Mouse (Mus musculus) heart, embryonic 11.5 days (tissue): ENCODE data around the gene Gdf11. TPM values are rescaled to one million over a fixed set of nuclear protein-coding genes. Genes with fewer than 3 reads are reported as not detected.

ENCODE experiments used
- ATAC-seq: fragments of 200-750 bp; cut with Nextera tagmentation; replicated peaks from 2 replicates; pipeline ENCODE4 v1.8.0; 2017; ENCODE audit warnings: moderate library complexity; ENCODE audit not compliant: insufficient number of reproducible peaks, low FRiP score, low TSS enrichment
- H3K27ac ChIP-seq: fragments of 300-500 bp; sonication (generic); 2 replicates; pipeline ENCODE4 v1.5.1; 2014; ENCODE audit warnings: mild to moderate bottlenecking, low read depth, low read length
- H3K27me3 ChIP-seq: fragments of 300-500 bp; sonication (generic); 2 replicates; pipeline ENCODE4 v1.6.1; 2014; ENCODE audit warnings: mild to moderate bottlenecking, low read length, mixed read lengths; ENCODE audit not compliant: control insufficient read depth, insufficient read depth
- H3K36me3 ChIP-seq: fragments of 300-500 bp; sonication (generic); 2 replicates; pipeline ENCODE4 v1.6.1; 2014; ENCODE audit warnings: mild to moderate bottlenecking, low read length, moderate library complexity, mixed read lengths; ENCODE audit not compliant: control insufficient read depth, insufficient read depth
- H3K4me1 ChIP-seq: fragments of 300-500 bp; sonication (generic); 2 replicates; pipeline ENCODE4 v1.6.1; 2014; ENCODE audit warnings: low read length; ENCODE audit not compliant: control insufficient read depth, insufficient read depth
- H3K4me2 ChIP-seq: fragments of 300-500 bp; sonication (generic); 2 replicates; pipeline ENCODE4 v1.6.1; 2014; ENCODE audit warnings: mild to moderate bottlenecking, moderate library complexity
- H3K4me3 ChIP-seq: fragments of 300-500 bp; sonication (generic); 2 replicates; pipeline ENCODE4 v1.5.1; 2014; ENCODE audit warnings: low read depth, low read length
- H3K9ac ChIP-seq: fragments of 300-500 bp; sonication (generic); 2 replicates; pipeline ENCODE4 v1.6.1; 2014; ENCODE audit warnings: mild to moderate bottlenecking, low read depth, low read length, moderate library complexity
- H3K9me3 ChIP-seq: fragments of 300-500 bp; sonication (generic); replicated peaks from 2 replicates; pipeline ENCODE4 v1.6.1; 2016; ENCODE audit warnings: low read length; ENCODE audit not compliant: control insufficient read depth
- WGBS: fragments of 180-500 bp; shearing (Covaris S2); extraction: QIAGEN DNeasy Blood & Tissue Kit; methylation state at CpG from one replicate; pipeline ENCODE4 v1.1.7; 2014; ENCODE audit not compliant: insufficient replicate concordance; 5-methylcytosine and 5-hydroxymethylcytosine counted together
- polyA plus RNA-seq: library from polyadenylated mRNA; unstranded; fragments of >200 nt; fragmentation: Nextera tagmentation; extraction: Ambion mirVana; gene quantifications from 2 replicates; pipeline ENCODE4 v1.2.1, GENCODE M21; 2014

The Gdf11 gene
- polyA plus RNA-seq, 1 experiment from 2014 or later, result 4.1 TPM

DNA sequence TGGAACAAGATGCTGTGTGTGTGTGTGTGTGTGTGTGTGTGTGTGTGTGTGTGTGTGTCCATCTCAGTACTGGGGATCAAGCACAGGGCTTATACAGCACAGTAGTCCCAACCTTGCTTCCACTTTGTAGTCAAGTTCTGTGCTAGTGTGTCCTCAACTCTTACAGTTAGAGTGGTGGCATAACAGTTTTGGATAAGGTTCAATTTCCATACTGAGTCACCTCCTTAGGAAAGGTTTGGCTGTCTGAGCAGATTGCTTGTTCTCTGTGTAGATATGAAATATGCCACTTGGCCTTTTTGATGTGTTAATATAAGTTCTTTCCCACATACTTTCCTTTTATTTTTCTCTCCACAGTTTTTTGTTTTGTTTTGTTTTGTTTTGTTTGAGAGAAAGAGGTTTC is 13.2 kb downstream of the Gdf11 start:
- Histone ChIP-seq H3K4me2 (no peak overlapping the region), H3K9me3 (no peaks in the 10 kb centered on the region), H3K4me3 (no peak overlapping the region), H3K9ac (no peak overlapping the region), H3K4me1 (no peaks in the 10 kb centered on the region), H3K36me3 (peaks cover 7% of the 10 kb centered on the region), H3K27me3 (no peaks in the 10 kb centered on the region), H3K27ac (no peak overlapping the region)
- ATAC-seq, result no peak

DNA sequence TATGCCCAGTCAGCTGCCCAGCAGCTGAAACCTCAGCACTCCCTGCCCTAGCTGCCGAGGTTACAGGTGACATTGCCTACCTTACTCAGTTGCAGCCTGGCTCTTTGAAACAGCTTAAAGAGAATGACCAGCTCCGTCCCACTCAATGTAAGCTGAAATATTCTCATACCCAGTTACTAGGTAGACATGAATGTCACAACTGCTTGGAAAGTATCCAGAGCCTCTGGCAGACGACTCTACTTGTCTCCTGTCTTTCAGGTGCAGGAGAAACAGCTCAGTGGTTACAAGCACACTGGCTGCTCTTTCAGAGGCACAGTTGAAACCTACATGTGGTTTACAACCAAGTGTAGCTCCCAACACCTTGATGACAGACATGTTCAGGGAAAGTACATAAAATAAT is 21.2 kb downstream of the Gdf11 start:
- Histone ChIP-seq H3K36me3 (peaks cover 21% of the 10 kb centered on the region), H3K27me3 (no peaks in the 10 kb centered on the region), H3K27ac (no peak overlapping the region), H3K4me3 (no peak overlapping the region), H3K9ac (no peak overlapping the region), H3K4me1 (no peaks in the 10 kb centered on the region), H3K9me3 (no peaks in the 10 kb centered on the region), H3K4me2 (no peak overlapping the region)
- ATAC-seq, result no peak
- WGBS, result 82% methylated on average over 3 of the region's 3 CpGs

DNA sequence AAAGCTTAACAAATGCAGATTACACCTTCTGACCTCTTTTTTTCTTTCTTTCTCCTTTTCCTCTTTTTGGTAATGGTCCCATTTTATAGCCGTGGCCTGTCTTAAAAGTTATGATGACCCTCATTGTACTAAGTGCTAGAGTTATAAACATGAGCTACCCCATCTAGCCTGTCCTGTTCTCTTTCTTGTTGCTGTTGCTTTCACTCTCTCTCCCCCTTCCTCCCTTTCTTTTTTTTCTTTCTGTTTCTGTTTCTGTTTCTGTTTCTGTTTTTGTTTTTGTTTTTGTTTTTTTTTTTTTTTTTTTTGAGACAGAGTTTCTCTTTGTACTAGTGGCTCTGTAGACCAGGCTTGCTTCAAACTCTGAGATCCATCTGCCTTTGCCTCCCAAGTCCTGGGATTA is 25.0 kb downstream of the Gdf11 start:
- Histone ChIP-seq H3K4me3 (no peak overlapping the region), H3K27ac (no peak overlapping the region), H3K9ac (no peak overlapping the region), H3K4me2 (no peak overlapping the region), H3K9me3 (no peaks in the 10 kb centered on the region), H3K4me1 (no peaks in the 10 kb centered on the region), H3K36me3 (peaks cover 10% of the 10 kb centered on the region), H3K27me3 (no peaks in the 10 kb centered on the region)
- no peak for ATAC-seq
- 95% methylated on average over 1 of the region's 1 CpGs for WGBS

DNA sequence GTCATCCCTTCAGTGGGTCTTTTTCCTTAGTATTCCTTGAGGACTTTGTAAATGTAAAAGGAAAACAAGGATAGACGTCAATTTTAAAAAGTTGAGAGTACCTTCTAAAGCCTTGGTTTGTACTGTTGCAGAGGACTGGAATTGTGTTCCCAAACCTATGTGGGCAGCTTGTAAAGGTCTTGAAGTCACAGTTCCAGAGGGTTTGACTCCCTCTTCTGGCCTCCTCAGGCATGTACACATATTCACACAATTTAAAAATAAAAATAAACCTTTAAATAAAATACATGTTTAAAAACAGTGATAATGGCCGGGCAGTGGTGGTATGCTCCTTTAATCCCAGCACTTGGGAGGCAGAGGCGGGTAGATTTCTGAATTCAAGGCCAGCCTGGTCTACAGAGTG is 25.5 kb downstream of the Gdf11 start:
- H3K4me3 ChIP-seq, result no peak overlapping the region
- H3K4me2 ChIP-seq, result no peak overlapping the region
- no peaks in the 10 kb centered on the region for H3K27me3 ChIP-seq
- no peak overlapping the region for H3K27ac ChIP-seq
- H3K9me3 ChIP-seq, result no peaks in the 10 kb centered on the region
- no peaks in the 10 kb centered on the region for H3K4me1 ChIP-seq
- 76% methylated on average over 3 of the region's 3 CpGs for WGBS
- H3K9ac ChIP-seq, result no peak overlapping the region
- H3K36me3 ChIP-seq, result peaks cover 7% of the 10 kb centered on the region
- no peak for ATAC-seq

DNA sequence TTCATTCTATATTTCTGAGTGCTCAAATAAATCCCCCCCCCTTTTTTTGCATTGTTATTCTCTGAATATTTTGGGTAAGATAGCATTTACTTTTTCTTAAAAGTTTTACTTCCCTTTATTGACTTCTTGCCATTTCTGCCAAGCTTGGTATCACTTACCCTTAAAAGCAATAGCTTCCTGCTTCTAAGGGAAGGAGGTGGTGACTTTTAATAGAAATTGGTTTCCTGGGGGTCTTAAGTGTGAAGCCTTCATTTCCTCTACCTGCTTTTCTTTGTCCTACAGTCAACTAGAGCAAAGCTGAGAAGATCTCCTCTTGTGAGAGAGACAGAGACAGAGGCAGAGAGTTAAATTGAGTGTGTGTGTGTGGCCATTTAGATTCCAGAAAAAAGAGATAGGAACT is 30.3 kb downstream of the Gdf11 start:
- Histone ChIP-seq H3K9me3 (no peaks in the 10 kb centered on the region), H3K36me3 (peaks cover 4% of the 10 kb centered on the region; the same call in 1 of the 2 replicates), H3K4me3 (no peak overlapping the region), H3K4me2 (no peak overlapping the region), H3K27me3 (no peaks in the 10 kb centered on the region), H3K27ac (no peak overlapping the region), H3K9ac (no peak overlapping the region), H3K4me1 (no peaks in the 10 kb centered on the region)
- no peak for ATAC-seq

DNA sequence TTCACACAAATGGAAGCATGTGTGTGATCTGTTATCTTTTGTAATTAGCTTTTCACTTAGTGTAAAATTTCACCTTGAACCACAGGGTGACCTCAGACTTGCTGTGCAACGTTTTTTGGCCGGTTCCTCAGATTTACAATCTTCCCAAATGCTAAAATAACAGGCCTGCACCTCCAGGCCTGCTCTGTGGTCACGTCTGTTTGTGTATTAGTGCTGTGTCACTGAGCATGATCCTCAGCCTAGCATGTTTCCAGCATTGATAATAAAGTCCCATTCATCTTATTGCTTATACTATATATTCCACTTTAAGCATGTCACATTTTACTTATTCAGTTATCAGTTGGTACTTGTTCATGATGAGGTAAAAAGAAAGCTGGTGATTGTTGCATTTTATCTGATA is 41.2 kb downstream of the Gdf11 start:
- no peaks in the 10 kb centered on the region for H3K4me1 ChIP-seq
- no peak overlapping the region for H3K4me2 ChIP-seq
- H3K4me3 ChIP-seq, result no peak overlapping the region
- ATAC-seq, result no peak
- no peaks in the 10 kb centered on the region for H3K9me3 ChIP-seq
- 76% methylated on average over 3 of the region's 3 CpGs for WGBS
- no peaks in the 10 kb centered on the region for H3K27me3 ChIP-seq
- no peak overlapping the region for H3K9ac ChIP-seq
- no peak overlapping the region for H3K27ac ChIP-seq
- peaks cover 10% of the 10 kb centered on the region; the same call in 1 of the 2 replicates for H3K36me3 ChIP-seq

DNA sequence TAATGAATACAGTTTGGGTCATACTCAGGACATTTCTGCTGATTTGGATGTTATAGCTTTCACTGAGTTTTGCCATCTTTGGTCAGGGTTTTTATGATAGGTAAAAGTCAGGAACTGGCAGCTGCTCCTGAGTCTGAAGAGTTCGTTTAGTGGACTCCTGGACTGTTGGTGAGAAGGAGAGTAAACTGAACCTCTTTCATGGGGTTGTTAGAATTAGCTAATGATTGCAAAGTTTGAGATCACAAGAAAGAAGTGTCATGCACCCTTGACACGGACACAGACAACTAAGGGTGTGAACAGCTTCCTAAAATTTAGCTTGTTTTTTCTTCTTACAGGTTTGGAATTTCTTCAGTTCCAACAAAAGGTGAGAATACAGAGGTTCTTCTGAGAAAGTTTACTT is 43.1 kb downstream of the Gdf11 start:
- H3K36me3 ChIP-seq, result peaks cover 10% of the 10 kb centered on the region
- no peak overlapping the region for H3K4me2 ChIP-seq
- no peak for ATAC-seq
- no peaks in the 10 kb centered on the region for H3K9me3 ChIP-seq
- H3K9ac ChIP-seq, result no peak overlapping the region
- no peaks in the 10 kb centered on the region for H3K27me3 ChIP-seq
- 75% methylated on average over 2 of the region's 2 CpGs for WGBS
- no peak overlapping the region for H3K27ac ChIP-seq
- no peaks in the 10 kb centered on the region for H3K4me1 ChIP-seq
- H3K4me3 ChIP-seq, result no peak overlapping the region

DNA sequence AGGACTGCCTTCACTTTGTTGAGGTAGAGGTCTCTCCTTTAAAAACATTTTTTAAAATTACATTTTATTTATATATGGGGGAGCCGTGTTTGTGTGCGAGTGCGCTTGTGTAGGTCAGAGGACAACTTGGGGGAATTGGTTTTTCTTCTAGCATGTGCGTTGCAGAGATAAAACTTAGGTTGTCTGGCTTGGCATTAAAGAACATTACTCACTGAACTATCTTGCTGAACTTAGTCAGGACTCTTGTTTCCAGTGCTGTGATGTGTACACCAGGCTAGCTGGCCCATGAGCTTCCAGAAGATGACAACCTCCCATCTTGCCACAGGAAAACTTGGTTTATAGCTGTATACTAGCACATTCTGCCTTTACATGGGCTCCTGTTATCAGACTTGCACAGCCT is 44.9 kb downstream of the Gdf11 start:
- Histone ChIP-seq H3K4me2 (no peak overlapping the region), H3K4me3 (no peak overlapping the region), H3K36me3 (peaks cover 17% of the 10 kb centered on the region), H3K9me3 (no peaks in the 10 kb centered on the region), H3K4me1 (no peaks in the 10 kb centered on the region), H3K9ac (no peak overlapping the region), H3K27me3 (no peaks in the 10 kb centered on the region), H3K27ac (no peak overlapping the region)
- 90% methylated on average over 4 of the region's 4 CpGs for WGBS
- ATAC-seq, result no peak

DNA sequence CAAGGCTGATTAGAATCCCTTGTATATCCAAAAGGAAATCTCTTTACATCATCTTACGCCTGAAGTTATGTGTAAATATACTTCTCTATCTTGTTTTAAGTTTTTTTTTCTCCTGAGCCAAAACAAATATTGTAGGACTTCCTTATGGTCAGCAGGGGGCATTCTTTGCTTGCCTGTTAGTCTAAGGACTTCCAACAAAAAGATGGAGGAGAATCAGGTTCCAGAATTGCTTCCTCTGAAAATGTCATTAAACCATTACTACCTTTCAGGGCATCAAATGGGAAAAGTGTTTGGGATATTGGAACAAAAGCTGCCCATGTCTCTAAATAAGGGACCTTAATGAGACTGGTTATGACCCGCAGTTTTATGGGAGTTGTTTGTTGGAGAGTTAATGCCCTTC is 46.0 kb downstream of the Gdf11 start:
- H3K4me1 ChIP-seq, result no peaks in the 10 kb centered on the region
- no peak overlapping the region for H3K27ac ChIP-seq
- H3K4me2 ChIP-seq, result no peak overlapping the region
- no peak overlapping the region for H3K4me3 ChIP-seq
- no peaks in the 10 kb centered on the region for H3K27me3 ChIP-seq
- peaks cover 15% of the 10 kb centered on the region for H3K36me3 ChIP-seq
- H3K9ac ChIP-seq, result no peak overlapping the region
- no peaks in the 10 kb centered on the region for H3K9me3 ChIP-seq
- 79% methylated on average over 2 of the region's 2 CpGs for WGBS
- no peak for ATAC-seq
